Mouse (Mus musculus) yolk sac, embryonic 10.5 days (tissue): ENCODE measurements around the gene Abcg1.

Experiments used
- DNase-seq: peaks from one replicate; pipeline ENCODE4 v3.0.0-alpha.2; 2017; ENCODE audit warnings: low spot score

The Abcg1 gene

DNA sequence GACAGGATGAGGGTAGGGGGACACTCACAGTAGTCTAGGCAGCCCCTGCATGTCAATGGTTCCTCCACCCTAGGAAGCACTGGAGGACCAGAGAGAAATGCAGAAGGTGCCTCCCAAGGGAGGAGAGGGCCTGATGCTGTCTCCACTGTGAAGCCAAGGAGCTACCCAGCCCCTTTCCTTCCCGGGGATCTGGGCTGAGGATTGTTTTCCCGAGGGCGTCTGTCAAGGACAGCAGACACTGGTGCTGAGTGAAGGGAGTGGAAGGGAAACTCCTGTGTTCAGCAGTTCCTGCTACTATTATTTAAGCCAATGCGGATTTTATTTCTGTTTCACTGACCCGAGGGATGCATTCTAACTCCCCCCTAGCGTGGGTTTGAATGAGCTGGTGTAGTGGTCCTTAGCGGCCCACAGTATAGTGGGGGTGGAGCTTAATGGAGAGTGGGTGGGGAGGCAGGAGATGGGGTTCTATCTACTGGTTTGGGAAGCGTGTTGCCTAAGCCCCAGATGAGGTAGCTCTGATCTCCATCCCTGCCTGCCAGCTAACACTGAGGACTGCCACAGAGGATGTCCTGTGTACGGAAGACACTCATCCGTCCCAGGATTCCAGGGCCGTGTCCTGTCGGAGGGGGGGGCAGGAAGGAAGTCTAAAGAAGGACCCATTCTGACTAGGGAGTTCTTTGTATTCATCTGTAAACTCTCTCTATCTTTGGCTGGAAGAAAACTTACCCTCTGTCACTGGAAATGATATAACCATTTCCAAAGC lies 21.8 kb downstream of the Abcg1 start:
- DNase-seq = no peak

- no peak for DNase-seq
These were observed 25.0 kb downstream of the Abcg1 start for GRCm38 (mm10) chr17:31082296-31083078.

DNA sequence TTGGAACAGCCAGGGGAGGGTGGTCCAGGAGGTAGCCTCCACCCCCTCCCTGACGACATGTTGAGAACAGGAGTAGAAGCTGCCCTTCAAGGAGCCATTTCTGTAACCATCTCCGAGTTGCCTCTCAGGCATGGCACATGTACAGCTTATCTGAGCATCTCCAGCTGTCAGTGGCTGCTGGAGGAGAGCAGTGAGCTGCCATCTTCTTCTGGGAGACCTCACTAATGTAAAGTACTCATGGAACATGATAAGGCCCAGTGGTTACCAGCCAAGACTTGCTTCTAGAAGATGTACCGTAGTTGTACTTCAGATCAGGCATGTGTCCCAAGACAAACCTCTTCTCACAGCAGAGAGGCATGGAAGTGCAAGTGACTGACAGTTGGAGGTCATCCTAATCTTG lies 28.0 kb downstream of the Abcg1 start:
- DNase-seq = no peak

- no peak for DNase-seq
These were observed 28.7 kb downstream of the Abcg1 start for GRCm38 (mm10) chr17:31086196-31086595.

DNA sequence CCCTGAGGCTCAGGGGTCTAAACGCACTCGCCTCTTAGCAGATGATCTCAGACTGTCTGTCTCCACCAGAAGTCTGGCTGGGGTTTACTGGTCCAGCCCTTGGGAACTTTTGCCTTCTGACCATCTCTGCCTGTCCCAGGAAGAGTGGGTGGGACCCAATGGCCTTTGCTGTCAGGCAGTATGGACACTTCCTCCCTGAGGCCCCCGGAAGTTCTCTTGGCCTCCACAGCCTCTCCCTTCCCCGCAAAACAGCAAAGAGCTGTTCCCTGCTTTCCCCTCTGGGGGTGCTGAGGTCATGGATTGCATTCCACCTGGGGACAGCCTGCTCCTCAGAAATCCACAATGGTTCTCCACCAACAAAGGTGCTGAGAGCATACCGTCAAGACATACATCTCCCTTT lies 31.2 kb downstream of the Abcg1 start:
- no peak for DNase-seq

DNA sequence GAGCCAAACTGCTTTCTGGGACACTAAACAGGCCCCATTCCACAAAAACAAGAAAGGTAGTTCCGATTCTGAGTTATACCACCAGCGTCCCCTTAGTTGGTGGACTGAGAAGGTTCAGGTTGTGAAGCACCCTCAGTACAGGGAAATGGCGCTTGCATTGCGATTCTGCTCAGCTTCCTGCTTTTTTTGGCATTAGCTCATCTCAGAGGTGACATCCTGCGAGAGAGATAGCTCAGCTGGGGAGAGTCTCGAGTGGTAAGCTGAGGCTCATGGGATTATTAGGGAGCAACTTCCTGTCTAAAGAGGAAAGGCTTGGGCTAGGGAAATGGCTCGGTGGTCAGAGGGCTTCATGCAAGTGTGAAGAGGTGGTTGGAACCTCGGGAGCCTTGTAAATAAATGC lies 32.4 kb downstream of the Abcg1 start:
- no peak for DNase-seq

DNA sequence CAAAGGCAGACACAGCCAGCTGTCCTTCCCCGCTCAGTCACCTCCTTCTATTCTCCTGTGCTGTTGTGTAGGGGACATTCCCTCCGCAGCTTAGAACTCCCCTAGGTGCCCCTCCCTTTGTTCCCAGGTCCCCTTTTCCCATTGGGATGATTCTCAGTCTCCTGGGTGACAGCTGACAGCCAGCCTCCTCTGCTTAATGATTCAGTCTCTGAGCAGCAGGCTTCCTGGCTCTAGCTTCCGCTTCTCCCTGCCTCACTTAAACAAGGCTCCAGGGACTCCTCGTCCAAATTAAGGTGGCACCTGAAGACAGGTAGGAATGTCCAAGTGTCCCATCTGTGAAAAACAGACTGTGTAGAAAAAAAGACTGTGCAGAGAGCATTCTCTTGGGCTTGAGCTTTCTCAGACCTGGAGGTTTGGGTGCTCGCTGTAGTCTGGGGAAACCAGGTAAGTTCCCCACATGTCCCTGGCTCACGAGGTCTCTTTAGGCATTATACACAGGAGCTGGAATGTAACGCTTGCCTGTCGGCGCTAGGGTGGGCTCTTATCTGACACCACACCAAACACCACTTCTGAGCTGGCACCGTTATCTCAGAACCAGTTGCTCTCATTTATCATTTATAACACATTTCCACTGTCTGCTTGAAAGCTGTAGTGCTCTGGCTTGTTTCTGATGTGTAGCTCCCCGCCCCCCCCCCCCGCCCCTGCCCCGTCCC lies 33.7 kb downstream of the Abcg1 start:
- no peak for DNase-seq

GRCm38 (mm10) chr17:31094781-31095180 lies 37.3 kb downstream of the Abcg1 start:
- no peak for DNase-seq

DNA sequence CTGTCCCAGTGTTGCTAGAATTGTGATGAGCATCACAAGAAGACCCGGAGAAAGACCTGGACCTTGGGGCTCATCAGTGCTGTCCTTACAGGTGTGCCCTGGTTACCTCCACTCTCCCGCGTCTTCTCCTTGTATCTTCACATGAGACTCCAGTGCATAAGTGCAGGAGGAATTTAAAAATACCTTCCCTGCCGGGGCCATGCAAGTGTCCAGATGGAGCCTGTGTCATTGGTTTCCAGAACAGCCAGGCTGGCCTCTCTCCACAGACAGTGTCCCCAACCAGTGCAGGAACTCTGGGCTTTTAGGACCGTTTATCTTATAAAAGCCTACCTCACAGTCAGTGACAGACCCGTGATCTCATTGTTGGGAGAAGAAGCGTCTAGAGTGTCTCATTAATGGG lies 38.1 kb downstream of the Abcg1 start:
- DNase-seq = no peak

GRCm38 (mm10) chr17:31096893-31097292 lies 39.4 kb downstream of the Abcg1 start:
- DNase-seq = no peak

DNA sequence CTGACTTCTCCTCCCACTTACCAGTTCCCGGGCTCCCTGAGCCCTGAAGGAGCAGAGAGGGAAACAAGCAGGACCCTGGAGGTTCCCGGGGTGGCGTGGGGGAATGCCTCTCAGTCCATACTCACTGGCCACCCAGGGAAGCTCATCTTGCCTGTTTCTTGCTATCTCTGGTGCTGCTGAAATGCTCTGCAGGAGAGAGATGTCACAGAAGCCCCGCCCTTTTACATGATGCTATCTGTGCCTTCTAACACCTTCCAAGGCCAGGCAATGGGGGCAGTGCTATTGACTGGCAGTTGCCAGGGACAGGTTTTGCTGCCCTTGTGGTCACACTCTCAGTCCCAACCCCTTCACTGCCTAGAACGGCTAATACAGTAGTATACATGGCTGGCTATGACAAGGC lies 41.3 kb downstream of the Abcg1 start:
- no peak for DNase-seq

DNA sequence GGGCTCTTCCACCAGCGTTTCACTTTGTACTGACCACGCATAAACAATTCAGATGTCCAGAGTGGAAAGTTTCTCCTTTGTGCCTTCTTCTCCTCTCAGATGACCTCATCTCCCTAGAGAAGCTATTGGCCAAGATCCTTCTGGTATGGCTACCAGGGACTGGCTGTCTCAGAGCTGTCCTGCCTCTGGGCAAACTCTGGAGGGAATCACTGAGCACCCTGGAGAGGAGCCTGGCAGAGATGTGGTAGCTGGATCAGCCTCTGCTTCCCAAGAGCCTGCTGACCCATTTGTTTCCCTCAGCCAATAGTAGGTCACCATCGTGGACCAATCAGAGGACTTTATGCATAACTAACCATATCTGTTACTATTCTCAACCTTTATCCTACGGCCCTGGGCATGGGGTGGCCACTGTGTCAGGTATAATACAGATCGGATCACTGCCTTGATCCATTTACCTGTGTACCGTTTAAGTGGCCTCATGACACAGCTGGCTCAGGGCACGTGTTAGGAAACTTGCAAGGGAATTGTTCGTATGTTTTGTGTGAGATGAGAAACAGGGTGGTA lies 45.6 kb downstream of the Abcg1 start:
- DNase-seq = no peak

DNA sequence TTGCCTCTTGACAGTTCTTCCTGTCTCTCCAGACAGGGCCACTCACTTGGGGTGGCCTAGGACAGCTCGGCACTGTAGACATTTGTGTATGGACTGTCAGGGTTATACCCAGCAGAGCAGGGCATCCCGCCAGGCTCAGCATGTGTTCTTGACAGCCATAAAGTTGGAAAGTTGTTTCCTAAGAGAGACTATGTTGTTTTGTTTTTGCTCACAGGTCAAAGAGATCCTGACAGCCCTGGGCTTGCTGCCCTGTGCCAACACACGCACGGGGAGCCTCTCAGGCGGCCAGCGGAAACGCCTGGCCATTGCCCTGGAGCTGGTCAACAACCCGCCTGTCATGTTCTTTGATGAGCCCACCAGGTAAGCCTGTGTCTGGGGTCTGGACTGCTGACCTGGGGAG lies 46.3 kb downstream of the Abcg1 start:
- no peak for DNase-seq

DNA sequence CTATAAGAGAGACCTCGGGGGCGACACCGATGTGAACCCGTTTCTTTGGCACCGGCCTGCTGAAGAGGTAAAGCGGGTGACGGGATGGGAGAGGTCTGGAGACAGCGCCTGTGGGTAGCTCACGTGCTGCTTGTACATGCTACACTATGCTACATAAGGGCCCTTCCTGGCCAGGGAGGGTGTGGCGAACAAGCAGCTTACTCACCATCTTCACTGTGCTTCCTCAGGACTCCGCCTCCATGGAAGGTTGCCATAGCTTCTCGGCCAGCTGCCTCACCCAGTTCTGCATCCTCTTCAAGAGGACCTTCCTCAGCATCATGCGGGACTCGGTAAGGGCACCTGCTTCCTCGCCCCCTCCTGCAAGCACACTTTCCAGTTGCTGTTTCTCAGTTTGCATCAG lies 50.9 kb downstream of the Abcg1 start:
- no peak for DNase-seq

- DNase-seq = no peak
These were observed 55.8 kb downstream of the Abcg1 start for GRCm38 (mm10) chr17:31113191-31113856.

DNA sequence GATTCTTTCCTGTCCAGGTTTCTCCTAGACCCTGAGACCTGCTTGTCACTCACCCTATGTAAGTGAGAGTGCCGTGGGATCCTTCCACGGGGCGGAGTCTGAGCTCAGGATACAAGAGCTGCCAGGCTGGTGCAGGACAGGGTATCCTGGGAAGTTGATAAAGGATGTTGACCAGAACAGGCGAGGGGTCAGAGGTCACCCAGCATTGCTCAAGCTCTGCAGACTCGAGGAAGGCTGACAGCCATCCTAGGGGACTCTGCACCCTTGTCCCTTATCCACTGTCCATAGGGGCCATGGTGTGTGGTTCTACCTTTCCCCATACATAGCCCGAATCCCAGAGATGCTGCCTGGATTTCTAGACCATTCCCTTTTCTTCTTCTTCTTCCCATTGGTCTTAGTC lies 58.6 kb downstream of the Abcg1 start:
- DNase-seq = peak; percentile 59

DNA sequence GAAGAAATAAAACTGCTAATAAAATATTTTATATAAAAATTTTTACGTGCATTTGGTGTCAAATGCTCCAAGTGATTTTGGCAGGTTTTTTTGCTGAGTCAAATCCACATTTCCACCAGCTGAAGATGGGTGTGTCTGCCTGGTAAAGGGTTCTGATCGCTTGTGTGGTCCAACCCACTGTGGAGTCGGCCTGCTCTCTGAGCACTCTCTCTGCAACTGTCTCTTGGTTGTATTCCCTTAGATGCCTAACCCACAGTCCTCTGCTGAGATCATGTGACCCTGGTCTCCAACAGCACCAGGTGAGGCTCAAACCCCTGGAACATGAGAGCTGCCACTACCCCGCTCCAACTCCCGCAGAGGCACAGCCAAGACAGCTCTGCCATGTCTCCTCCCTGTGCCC lies 60.5 kb downstream of the Abcg1 start:
- DNase-seq = no peak

GRCm38 (mm10) chr17:31119429-31119828 lies 62.0 kb downstream of the Abcg1 start:
- DNase-seq = peak; percentile 41

DNA sequence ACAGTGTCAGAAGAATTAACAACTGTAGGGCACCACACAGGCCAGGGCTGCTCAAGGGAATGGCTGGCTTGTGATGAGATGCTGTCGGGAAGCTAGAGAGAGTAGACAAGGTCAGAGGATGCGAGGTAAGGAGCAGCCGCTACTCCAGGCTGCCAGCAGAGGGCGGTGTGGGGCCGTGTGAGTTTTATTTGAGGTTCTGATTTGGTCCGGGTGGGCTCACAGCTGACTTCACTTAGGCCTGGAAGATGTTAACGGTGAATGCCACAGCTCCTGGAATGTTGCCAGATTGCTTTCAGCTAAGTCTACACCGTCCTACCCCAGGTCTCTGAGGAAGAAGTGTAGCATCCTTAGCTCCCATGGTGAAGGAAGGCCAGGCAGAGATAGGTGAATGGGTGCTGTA lies 64.5 kb downstream of the Abcg1 start:
- DNase-seq = peak; percentile 44

DNA sequence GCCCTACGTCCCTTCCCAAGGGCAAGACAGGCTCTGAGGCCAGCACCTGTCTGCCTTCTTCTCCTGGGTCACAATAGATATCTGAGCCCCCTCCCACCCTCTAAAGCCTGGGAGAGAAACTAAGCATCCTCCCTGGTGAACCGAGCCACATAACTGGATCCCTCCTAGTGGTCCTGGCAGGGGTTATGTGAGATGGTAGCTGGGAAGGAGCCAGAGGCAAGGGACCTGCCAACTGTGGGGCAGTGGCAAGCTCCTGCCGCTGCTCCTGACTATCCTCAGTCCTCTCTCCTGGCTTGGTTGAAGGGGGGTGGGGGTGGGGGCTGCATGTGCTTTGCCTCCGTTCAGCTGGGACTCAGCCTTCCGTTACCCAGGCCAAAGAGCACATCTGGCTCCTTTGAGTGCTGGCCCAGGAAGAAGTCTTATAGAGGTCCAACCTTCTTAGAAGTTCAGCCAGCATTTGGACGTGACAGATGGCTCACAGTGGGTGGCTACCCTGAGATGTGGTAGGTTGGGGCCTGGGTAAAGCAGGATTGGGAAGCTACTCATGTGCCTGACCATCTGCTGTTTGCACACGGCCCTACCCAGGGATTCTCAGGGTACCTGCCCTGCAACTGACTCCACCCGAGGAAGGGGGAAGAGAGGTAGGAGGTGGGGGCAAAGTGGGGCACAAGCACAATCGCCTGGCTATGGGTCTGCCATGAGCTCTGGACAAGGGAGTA lies 68.2 kb downstream of the Abcg1 start:
- DNase-seq = no peak

DNA sequence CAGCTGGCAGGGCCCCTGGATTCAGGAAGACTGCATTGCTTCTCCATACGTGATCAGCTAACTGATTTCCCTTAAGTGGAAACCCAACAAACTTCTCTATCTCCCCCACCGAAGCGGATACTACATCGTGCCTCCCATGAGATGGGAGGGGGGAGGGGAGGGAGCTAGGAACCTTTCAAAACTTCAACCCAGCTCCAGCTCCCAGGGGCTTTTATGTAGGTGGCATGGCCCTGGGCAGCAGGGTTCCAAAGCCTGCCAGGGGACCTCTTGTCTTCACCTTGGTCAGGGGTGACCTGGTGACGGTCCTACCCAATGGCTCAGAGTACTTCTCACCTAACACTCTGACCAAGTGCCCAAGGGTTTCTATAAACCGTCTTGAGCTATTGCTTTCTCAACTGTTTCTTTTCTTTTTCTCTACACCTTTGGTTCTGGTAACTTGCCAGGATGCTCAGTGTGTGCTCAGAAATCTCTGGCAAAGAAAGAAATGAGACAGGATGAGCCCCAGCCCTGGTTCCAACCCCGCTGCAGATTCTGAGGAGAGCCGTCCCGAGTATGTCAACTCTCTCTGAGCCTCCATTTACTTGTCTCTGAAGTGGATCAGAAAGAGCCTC lies 71.3 kb downstream of the Abcg1 start:
- no peak for DNase-seq
